Mouse (Mus musculus) spleen, adult 2 months (tissue): Measurements from ENCODE around the gene Gm9945. TPM values are rescaled to one million over a fixed set of nuclear protein-coding genes. Genes with fewer than 3 reads are reported as not detected.

Experiments used
- DNase-seq, 2 experiments: peaks; one replicate each; pipeline versions ENCODE4 v3.0.0 to v3.0.0-alpha.2; 2012 to 2021; ENCODE audit warnings: low spot score in 2 of 2, low read depth in 1 of 2
- H3K27ac ChIP-seq: fragments of 200-500 bp; 2 replicates; pipeline ENCODE4 v1.5.1; 2012; ENCODE audit warnings: low read length, inconsistent platforms; ENCODE audit not compliant: insufficient read depth
- H3K27me3 ChIP-seq: fragments of 200-500 bp; 2 replicates; pipeline ENCODE4 v1.6.1; 2012; ENCODE audit warnings: mild to moderate bottlenecking, moderate library complexity, low read length, inconsistent platforms; ENCODE audit not compliant: control insufficient read depth, insufficient read depth
- H3K36me3 ChIP-seq: fragments of 200-500 bp; 2 replicates; pipeline ENCODE4 v1.6.1; 2012; ENCODE audit warnings: mild to moderate bottlenecking, low read length, inconsistent platforms; ENCODE audit not compliant: control insufficient read depth, insufficient read depth
- H3K4me1 ChIP-seq: fragments of 200-500 bp; 2 replicates; pipeline ENCODE4 v1.6.1; 2011; ENCODE audit warnings: inconsistent platforms; ENCODE audit not compliant: control insufficient read depth, insufficient read depth, insufficient read length
- H3K4me3 ChIP-seq: fragments of 200-500 bp; 2 replicates; pipeline ENCODE4 v1.5.1; 2011; ENCODE audit warnings: mild to moderate bottlenecking, inconsistent platforms; ENCODE audit not compliant: insufficient read depth, insufficient read length; ENCODE audit errors: extremely low read depth
- CTCF ChIP-seq: fragments of 200-500 bp; IDR thresholded peaks from 2 replicates; pipeline ENCODE4 v1.5.1; 2011; ENCODE audit warnings: mild to moderate bottlenecking, inconsistent platforms; ENCODE audit not compliant: insufficient read depth, insufficient read length, insufficient replicate concordance; ENCODE audit errors: extremely low read depth
- POLR2A ChIP-seq: fragments of 200-500 bp; IDR thresholded peaks from 2 replicates; pipeline ENCODE4 v1.6.1; 2011; ENCODE audit warnings: low read depth, low read length, inconsistent platforms
- WGBS: fragments of 180-500 bp; shearing (Covaris S2); methylation state at CpG from one replicate; pipeline ENCODE4 v1.1.7; 2018; 5-methylcytosine and 5-hydroxymethylcytosine counted together
- polyA plus RNA-seq: library from polyadenylated mRNA; depleted of rRNA; stranded (reverse); fragments of >200 nt; gene quantifications from 2 replicates; pipeline ENCODE4 v1.2.3, GENCODE M21; 2012

The Gm9945 gene
- polyA plus RNA-seq, 1 experiment: not detected

- H3K27me3 ChIP-seq: no peaks in the 10 kb centered on the region
- TF ChIP-seq CTCF (no peak), POLR2A (no peak)
- H3K36me3 ChIP-seq: no peaks in the 10 kb centered on the region
- 79% methylated on average over 6 of the region's 6 CpGs for WGBS
- DNase-seq: no peak
- H3K27ac ChIP-seq: no peak overlapping the region
- no peak overlapping the region for H3K4me3 ChIP-seq
- H3K4me1 ChIP-seq: peaks cover 4% of the 10 kb centered on the region; the same call in 1 of the 2 replicates
Measured at GRCm38 (mm10) chr11:53436338-53436737, 43.6 kb upstream of the Gm9945 start.

DNA sequence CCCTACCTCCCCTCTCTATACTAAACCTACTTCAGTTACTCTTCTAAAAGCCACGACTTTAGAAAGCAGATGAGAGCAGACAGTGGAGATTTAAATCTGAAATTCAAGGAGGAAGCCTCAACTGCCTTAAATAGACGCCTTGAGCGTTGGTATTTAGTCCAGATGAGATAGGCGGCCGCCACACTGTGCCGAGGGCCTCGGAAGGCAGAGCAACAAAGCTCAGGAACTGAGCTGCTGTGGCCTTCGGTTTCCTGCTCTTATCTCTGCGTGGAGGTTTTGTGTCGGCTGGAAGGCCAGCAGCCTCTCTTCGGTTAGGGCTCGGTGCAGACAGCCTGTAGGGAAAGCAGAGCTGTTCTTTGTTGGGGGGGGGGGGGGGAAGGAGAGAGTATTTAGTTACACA is 38.0 kb upstream of the Gm9945 start:
- Histone ChIP-seq H3K27ac (no peak overlapping the region), H3K4me3 (no peak overlapping the region), H3K36me3 (no peaks in the 10 kb centered on the region), H3K27me3 (no peaks in the 10 kb centered on the region), H3K4me1 (no peaks in the 10 kb centered on the region)
- WGBS: 4% methylated on average over 12 of the region's 12 CpGs
- no peak for TF ChIP-seq CTCF
- TF ChIP-seq POLR2A: no peak
- no peak for DNase-seq

DNA sequence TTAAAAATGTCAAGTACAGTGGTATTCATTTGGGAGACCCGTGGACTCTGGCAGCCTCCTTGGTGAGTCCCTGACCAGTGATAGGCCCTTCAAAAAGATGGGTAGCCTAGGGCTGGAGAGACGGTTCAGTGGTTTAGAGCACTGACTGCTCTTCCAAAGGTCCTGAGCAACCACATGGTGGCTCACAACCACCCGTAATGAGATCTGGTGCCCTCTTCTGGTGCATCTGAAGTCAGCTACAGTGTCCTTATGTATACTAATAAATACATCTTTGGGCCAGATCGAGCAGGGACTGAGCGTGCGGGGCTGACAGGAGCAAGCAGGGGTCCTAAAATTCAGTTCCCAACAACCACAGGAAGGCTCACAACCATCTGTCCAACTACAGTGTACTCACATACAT is 36.1 kb upstream of the Gm9945 start:
- Histone ChIP-seq H3K4me1 (no peaks in the 10 kb centered on the region), H3K27me3 (no peaks in the 10 kb centered on the region), H3K27ac (no peak overlapping the region), H3K36me3 (no peaks in the 10 kb centered on the region), H3K4me3 (no peak overlapping the region)
- WGBS: 7% methylated on average over 6 of the region's 6 CpGs
- peak in 1 of 2 experiments; percentile 30 for DNase-seq
- TF ChIP-seq CTCF: peak; percentile 4; the same call in 1 of the 2 replicates
- TF ChIP-seq POLR2A: no peak

DNA sequence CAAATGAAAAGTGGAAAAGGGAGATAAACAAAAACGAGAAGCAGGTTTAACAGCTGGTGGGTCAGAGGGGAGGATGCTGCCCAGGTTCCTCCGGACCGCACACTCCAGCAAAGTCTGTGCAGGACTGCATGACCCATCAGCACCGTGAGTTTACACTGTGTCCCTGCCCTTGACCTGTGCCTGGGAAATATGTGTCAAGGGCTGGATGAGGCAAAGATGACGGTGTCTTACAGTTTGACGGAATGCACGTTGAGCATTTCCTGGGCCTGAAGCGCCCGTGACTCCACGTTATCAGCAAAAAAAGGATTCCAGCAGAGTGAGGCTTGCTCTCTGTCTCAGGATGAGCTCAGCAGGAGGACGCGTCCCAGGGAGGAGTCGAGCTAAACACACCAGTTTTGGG is 34.4 kb upstream of the Gm9945 start:
- Histone ChIP-seq H3K4me1 (no peaks in the 10 kb centered on the region), H3K36me3 (no peaks in the 10 kb centered on the region), H3K4me3 (no peak overlapping the region), H3K27me3 (no peaks in the 10 kb centered on the region), H3K27ac (no peak overlapping the region)
- 93% methylated on average over 13 of the region's 13 CpGs for WGBS
- DNase-seq: no peak
- TF ChIP-seq POLR2A: no peak
- TF ChIP-seq CTCF: no peak

DNA sequence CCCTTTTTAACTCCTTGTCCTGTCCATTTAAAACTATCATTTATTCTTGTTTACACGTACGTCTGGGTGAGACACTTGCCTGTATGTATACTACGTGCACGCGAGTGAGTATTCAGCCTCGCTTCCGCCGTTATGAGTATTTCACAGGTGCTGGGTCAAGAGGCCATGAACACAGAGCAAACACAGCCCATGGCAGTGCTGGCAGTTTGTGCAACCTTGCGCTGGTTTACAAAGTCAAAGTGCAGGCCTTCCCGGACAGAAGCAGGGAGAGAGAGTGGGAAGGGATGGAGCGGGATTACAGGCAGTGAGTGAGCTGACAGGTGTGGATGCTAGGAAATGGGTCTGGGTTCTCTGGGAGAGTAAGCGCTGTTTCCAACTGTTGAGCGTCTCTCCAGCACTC is 33.8 kb upstream of the Gm9945 start:
- H3K4me1 ChIP-seq: no peaks in the 10 kb centered on the region
- H3K36me3 ChIP-seq: no peaks in the 10 kb centered on the region
- WGBS: 97% methylated on average over 13 of the region's 13 CpGs
- DNase-seq: no peak
- no peaks in the 10 kb centered on the region for H3K27me3 ChIP-seq
- H3K27ac ChIP-seq: no peak overlapping the region
- H3K4me3 ChIP-seq: no peak overlapping the region
- no peak for TF ChIP-seq POLR2A
- no peak for TF ChIP-seq CTCF

DNA sequence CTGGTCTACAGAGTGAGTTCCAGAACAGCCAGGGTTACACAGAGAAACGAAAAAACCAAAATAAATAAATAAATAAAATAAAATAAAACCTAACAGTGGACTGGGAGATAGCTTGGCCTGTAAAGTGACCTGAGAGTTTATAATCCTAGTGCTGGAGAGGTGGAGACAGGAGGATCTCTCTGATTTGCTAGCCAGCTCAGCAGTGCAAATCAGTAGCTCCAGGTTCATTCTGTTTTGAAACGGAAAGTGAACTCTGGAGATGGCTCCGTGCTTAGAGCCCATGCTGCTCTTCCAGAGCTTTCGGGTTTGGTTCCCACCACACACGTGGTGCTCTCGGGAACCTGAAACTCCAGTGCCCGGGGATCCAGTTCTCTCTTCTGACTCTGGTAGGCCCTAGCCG is 32.0 kb upstream of the Gm9945 start:
- Histone ChIP-seq H3K36me3 (no peaks in the 10 kb centered on the region), H3K27ac (no peak overlapping the region), H3K27me3 (no peaks in the 10 kb centered on the region), H3K4me3 (no peak overlapping the region), H3K4me1 (no peaks in the 10 kb centered on the region)
- TF ChIP-seq CTCF (no peak), POLR2A (no peak)
- 95% methylated on average over 8 of the region's 8 CpGs for WGBS
- no peak for DNase-seq

DNA sequence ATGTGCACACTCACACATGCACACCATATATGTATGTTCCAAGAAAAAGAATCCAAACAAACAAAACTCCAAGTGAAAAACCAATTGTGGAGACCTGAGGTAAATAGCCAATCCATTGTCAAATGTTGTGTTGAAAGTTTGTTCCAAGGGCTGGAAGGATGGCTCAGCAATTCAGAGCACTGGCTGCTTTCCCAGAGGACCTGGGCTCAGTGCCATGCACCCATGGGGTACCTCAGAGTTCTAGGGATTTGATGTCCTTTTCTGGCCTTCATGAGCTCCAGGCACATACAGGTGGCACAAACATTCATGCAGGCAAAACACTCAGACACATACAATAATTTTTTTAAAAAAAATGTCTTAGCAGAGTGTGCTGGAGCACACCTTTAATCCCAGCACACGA is 31.4 kb upstream of the Gm9945 start:
- 89% methylated on average over 1 of the region's 1 CpGs for WGBS
- no peak for DNase-seq
- TF ChIP-seq CTCF (no peak), POLR2A (no peak)
- H3K4me1 ChIP-seq: no peaks in the 10 kb centered on the region
- no peak overlapping the region for H3K4me3 ChIP-seq
- H3K27me3 ChIP-seq: no peaks in the 10 kb centered on the region
- H3K36me3 ChIP-seq: no peaks in the 10 kb centered on the region
- no peak overlapping the region for H3K27ac ChIP-seq
